Mouse (Mus musculus): ENCODE results near the gene Slc6a5. TPM values are rescaled to one million over a fixed set of nuclear protein-coding genes. Genes with fewer than 3 reads are reported as not detected.

Gene Slc6a5
- total RNA-seq (2015; ENCODE audit: low replicate concordance) (not detected in 2 replicates), total RNA-seq (2017; ENCODE audit: low replicate concordance) (not detected in 2 replicates)

- ATAC-seq (replicated peaks; ENCODE audit: low FRiP score, poor library complexity, severe bottlenecking): no peak
These were observed at the start of gene Slc6a5 for GRCm38 (mm10) chr7:49909850-49910249. Slc6a5 (plus strand) TSS chr7:49910146.

GRCm38 (mm10) chr7:49861196-49861595, 48.8 kb upstream of the Slc6a5 start:
- ATAC-seq (replicated peaks; ENCODE audit: low FRiP score, poor library complexity, severe bottlenecking): no peak

DNA sequence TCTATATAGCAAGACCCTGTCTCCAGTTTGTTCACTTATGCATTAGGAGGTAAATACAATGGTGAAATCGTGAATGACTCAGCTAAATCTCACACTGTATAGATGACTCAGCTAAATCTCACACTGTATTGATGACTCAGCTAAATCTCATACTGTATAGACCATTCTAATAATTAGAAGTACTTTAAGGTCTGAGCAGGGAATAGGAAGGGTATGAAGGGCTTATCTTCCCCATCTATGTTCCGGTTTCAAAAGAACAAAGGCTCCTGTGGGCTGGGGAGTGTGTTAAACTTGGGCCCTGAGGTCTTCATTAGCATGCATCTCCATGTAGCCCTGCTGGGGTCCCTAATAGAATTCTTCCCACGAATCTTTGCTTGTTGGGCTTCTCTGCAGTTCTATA, 46.2 kb upstream of the Slc6a5 start:
- no peak for ATAC-seq (replicated peaks; ENCODE audit: low FRiP score, poor library complexity, severe bottlenecking)

- ATAC-seq (replicated peaks; ENCODE audit: low FRiP score, poor library complexity, severe bottlenecking): no peak
These were observed 40.3 kb upstream of the Slc6a5 start for GRCm38 (mm10) chr7:49869656-49870055.

GRCm38 (mm10) chr7:49870276-49870675, 39.7 kb upstream of the Slc6a5 start:
- ATAC-seq (replicated peaks; ENCODE audit: low FRiP score, poor library complexity, severe bottlenecking): no peak

DNA sequence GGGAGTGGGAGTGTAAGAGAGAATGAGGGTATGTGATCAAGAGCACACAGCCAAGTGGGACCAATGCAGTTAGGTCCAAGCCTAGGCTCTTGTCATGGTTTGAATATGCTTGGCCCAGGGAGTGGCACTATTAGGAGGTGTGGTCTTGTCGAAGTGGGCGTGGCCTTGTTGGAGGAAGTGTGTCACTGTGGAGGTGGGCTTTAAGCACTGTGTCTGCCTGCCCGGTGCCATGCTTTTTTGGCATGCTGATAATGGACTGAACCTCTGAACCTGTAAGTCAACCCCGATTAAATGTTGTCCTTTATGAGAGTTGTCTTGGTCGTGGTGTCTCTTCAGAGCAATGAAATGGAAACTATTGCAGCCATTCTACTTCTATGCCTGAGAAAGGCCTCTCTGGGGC, 32.6 kb upstream of the Slc6a5 start:
- ATAC-seq (replicated peaks; ENCODE audit: low FRiP score, poor library complexity, severe bottlenecking): no peak

GRCm38 (mm10) chr7:49879051-49879450, 30.9 kb upstream of the Slc6a5 start:
- no peak for ATAC-seq (replicated peaks; ENCODE audit: low FRiP score, poor library complexity, severe bottlenecking)

- no peak for ATAC-seq (replicated peaks; ENCODE audit: low FRiP score, poor library complexity, severe bottlenecking)
These were observed 29.8 kb upstream of the Slc6a5 start for GRCm38 (mm10) chr7:49879998-49880707.

DNA sequence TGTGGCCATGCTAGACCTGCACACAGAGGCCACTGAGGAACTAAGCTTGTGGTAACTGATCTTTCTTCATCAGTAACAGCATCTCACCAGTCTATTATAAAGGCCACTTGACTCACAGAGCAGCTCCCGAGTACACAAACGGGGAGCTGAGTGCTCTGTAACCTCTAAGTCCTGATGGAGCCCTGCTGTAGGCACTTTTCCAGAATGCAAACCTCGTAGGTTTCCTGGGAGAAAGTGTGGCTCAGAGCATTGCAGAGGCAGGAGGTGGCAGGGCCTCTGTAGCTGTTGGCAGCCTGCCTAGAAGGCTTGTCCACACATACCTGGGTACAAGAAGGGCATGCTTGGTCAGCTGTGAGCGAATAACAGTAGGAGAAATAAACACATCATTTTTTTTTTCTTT, 27.7 kb upstream of the Slc6a5 start:
- no peak for ATAC-seq (replicated peaks; ENCODE audit: low FRiP score, poor library complexity, severe bottlenecking)

DNA sequence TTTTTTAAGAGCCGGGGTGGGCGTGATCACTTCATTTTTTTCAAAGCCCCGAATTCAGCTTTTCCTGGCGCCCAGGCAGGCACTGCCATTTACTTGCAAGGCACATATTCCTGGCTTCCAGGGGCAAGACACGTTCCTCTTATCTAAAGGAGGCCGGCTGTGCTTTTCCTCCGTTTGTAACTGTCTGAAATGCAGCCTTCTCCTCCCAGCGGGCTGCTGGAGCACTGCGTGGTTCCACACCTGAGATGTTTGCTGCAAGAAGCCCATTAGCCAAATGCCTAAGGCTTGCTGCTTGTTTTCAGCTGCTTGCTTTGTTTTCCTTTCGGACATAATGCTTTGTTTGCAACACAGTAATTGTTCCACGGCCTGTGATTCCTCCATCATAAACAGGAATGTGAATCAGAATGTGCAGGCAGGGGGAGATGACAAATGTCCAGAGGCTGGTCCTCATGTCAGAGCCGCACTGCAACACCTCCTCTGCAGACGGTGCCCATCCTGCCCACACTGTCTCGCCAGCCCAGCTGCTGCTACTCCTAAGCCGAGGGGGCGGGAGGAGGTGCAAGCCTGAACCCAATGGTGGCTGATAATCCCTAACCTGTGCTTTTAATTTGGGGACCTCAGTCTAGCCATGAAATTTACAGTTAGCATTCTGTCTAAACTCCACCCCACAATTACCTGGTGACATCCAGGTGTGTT, 27.1 kb upstream of the Slc6a5 start:
- ATAC-seq (replicated peaks; ENCODE audit: low FRiP score, poor library complexity, severe bottlenecking): no peak

GRCm38 (mm10) chr7:49887776-49888390, 22.1 kb upstream of the Slc6a5 start:
- no peak for ATAC-seq (replicated peaks; ENCODE audit: low FRiP score, poor library complexity, severe bottlenecking)

- ATAC-seq (replicated peaks; ENCODE audit: low FRiP score, poor library complexity, severe bottlenecking): no peak
These were observed 15.2 kb upstream of the Slc6a5 start for GRCm38 (mm10) chr7:49894786-49895185.

DNA sequence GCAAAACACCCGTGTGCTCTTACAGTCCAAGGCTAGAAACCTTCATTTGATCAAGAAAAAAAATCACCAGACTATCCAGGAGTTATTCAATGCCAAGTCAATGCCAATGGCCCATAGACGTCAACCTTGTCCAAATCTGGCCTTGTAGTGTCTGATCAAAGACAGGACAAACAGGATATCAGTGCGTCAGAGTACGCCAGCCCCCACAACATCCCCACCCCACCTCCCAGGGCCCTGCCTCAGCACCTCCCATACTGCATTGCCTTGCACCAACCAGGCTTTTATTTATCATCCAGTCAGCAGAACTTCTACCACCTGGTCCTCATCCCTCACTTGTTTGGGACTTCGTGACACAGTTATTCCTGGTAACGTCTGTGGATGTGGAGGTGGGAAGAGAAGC, 14.7 kb upstream of the Slc6a5 start:
- no peak for ATAC-seq (replicated peaks; ENCODE audit: low FRiP score, poor library complexity, severe bottlenecking)

GRCm38 (mm10) chr7:49902003-49902552, 7.9 kb upstream of the Slc6a5 start:
- ATAC-seq (replicated peaks; ENCODE audit: low FRiP score, poor library complexity, severe bottlenecking): no peak

GRCm38 (mm10) chr7:49907191-49908171, 2.5 kb upstream of the Slc6a5 start:
- no peak for ATAC-seq (replicated peaks; ENCODE audit: low FRiP score, poor library complexity, severe bottlenecking)

DNA sequence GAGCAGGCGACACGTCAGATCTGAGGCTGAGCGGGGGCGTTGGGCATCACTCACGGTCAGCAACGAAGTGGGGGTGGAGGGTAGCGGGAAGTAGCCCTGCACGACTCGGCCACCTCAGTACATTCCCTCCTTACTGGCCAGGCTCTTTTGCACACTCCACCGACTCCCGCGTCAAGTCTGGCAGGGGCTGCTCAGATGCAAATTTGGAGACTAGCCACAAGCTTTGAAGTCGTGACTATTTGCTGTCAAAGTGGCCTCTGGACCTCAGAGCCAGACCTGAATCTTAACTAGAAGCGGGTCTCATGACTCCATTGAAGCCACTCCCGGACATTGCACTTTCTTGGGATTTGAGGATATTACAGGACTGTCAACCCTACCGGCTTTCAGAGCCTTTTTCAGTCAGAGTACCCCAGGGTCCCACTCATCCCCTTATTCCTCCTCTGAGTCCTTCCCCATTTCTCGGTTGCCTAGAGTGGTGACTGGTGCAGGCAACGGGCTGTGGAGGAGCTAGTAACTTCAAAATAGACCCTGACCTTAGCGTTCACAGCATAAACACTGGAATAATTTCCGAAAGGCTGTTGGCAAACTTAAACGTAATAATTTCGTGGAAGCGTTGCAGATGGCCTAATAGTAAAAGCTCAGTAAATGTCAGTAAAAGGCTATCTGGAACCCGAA, 1.6 kb upstream of the Slc6a5 start:
- no peak for ATAC-seq (replicated peaks; ENCODE audit: low FRiP score, poor library complexity, severe bottlenecking)

- ATAC-seq (replicated peaks; ENCODE audit: low FRiP score, poor library complexity, severe bottlenecking): no peak
These were observed 945 bp upstream of the Slc6a5 start for GRCm38 (mm10) chr7:49908990-49909411.

DNA sequence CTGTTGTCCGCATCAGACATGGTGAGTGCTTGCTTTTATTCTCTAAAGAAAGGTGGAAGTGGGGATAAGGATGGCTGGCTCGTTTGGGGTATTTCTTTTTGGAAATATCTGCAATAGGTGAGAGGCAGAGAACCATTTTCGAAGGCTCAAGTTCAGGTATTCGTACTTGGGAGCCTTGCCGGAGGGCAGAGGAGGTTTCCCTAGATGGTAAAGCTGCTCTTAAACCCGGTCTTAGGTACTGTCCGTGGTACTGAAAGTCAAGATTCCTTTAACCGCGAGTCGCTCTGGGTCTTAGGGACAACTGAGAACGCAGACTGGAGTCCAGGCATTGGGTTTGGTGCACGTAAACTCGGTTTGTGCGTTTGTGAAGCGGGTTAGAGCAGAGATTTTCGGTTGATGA, 415 bp downstream of the Slc6a5 start:
- no peak for ATAC-seq (replicated peaks; ENCODE audit: low FRiP score, poor library complexity, severe bottlenecking)
